Mouse (Mus musculus): ENCODE measurements around the gene Aoc2.

Aoc2 gene

DNA sequence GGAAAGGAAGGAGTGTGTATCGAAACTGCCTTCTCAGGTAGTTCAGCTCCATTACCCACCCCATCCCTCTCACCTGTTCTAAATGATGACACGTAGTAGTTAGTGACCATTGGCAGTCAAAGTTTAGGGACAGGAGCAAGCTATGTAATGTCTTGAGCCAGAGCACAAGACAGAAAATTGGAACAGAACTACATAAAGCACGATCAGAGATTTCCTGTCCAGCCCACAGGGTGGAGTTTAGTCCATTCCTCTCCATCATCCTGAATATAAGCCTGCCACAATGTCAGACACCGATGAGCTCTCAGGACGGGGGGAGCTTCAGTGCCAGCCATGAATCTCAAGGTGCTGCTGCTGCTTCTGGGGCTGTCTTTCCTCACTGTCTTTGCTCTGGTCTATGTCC, at the start of gene Aoc2:
Gene Aoc2, plus strand, starts transcription at position 301 of the 400 bp plus-strand sequence.
- no peak for DNase-seq (ENCODE audit: low spot score in 2 of 2)

DNA sequence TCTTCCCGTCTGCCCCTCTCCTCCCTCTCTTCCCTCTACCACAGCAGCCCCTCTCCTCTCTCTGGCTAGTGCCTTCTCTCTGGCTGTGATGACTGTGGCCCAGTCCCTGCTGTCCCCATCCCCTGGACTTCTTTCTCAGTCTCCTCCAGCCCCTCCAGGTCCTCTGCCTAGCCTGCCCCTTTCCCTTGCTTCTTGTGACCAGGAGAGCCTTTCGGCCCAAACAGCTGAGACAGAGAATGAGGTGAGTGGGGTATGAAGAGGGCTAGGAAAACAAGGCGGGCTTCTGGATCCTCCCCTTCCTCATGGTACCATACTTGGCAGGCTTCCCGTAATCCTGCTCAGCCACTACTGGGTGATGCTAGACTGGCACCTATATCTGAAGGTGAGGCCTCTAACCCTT, 49.6 kb upstream of the Aoc2 start:
- no peak for DNase-seq (ENCODE audit: low spot score in 2 of 2)

DNA sequence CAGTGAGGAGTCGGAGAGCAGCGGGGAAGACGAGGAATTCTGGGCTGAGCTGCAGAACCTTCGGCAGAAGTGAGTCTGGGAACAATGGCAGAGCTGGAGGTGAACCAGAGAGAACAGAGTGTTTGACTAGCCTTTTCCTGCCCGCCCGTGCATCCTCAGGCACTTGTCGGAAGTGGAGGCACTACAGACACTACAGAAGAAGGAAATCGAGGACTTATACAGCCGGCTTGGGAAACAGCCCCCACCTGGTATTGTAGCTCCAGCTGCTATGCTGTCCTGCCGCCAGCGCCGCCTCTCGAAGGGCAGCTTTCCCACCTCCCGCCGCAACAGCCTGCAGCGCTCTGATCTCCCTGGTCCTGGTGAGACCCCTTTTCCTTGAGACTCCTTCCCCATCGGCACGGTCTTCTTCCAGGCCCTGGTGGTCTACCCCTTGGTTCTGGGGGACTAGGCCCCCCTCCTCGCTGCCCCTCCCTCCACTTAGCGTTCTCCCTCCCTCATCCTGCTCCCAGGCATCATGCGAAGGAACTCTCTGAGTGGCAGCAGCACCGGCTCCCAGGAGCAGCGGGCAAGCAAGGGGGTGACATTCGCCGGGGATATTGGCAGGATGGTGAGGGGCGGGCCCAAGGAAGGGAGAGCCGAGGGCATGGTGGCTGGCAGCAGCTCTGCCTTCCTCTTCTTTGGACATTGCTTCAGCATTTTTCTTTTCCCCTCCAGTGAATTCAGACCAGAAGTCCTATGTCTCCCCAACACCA, 48.4 kb upstream of the Aoc2 start:
- no peak for DNase-seq (ENCODE audit: low spot score in 2 of 2)

DNA sequence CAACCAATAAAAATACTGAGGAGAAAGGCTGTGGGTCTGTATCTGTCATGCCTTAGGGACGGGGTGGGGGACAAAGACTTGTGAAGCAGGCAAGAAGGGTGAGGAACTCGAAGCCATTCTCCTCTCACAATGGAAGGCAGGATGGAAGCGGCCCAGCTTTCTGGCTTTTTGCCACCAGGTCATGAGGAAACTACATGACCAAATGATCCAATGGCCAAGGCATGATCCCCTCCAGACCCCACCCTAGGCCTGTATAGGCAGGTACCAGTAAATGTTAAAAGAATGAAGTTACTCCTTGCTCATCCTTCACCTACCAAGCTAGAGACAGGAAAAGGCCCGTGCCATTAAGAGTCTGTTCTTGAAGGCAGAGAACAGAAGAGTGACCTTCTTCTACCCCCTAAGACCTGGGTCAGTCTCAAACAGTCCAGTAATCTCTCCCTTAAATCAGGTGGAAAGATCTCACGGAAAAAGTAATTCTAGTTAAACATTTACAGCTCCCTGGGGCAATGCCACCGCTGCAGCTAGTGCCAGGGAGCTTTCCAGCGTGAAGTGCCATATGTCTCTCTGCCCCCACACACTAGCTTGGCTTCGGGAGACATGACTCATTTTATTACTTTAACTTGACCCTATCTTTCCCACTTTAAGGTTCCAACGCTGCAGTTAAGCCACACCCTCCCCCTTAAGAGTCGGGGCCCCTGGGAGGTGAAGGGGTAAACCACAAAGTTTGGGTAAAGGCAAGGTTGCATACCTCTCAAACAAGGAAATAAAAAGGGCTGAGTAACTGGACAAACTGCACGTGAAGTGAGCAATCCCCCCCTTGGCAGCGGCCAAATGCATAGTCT, 47.3 kb upstream of the Aoc2 start:
- DNase-seq (ENCODE audit: low spot score in 2 of 2): peak in 1 of 2 experiments; percentile 52

DNA sequence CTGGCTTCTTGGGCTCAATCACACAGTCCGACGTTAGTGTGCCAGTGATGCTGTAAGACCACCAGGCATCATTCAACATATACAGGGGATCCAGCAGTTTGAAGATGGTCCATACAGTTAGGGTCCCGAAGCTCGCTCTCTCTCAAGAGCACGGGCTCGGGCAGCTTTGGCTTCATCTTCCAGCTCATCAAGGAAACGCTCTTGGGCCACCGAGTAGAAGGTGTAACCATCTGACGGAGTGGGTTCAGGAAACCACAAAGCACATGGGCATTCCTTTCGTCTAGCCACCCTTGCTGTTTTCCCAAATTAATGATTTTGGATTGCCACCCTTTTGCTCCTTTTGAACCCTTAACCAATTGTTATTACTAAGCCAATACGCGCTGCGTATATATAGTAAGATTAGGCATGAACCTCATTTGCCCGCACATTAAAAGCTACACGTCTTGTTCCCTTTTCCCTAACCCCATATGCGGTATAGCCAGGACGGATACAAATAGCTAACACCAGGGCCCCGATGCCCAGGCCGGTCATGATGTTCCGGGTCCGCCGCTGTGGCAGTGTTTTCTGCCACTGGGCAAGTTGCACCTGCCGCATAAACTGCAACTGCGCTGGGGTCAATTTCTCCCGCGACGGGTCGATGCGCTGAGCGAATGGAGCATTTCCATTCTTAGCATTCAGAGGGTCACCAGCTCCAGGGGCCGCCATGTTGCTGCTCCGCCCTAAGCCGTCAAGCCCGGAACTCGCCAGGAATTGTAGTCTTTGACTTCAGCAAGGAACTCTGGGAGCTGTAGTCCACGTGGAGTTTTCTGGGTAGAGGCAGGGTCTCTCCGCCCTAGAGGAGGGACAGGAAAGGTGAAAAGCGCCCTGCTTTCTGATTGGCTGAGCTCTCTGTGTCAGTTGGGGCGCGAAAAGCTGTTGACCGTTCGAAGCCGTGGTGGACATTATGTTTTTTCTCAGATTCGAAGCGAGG, 46.4 kb upstream of the Aoc2 start, which contains the start of the genes Cntd1 and Coa3:
Gene Cntd1, plus strand, starts transcription at position 790 of the 970 bp plus-strand sequence.
Gene Coa3, minus strand, starts transcription at position 892 of the 970 bp plus-strand sequence.
- peak; percentile 73 to 79 for DNase-seq (ENCODE audit: low spot score in 2 of 2)

DNA sequence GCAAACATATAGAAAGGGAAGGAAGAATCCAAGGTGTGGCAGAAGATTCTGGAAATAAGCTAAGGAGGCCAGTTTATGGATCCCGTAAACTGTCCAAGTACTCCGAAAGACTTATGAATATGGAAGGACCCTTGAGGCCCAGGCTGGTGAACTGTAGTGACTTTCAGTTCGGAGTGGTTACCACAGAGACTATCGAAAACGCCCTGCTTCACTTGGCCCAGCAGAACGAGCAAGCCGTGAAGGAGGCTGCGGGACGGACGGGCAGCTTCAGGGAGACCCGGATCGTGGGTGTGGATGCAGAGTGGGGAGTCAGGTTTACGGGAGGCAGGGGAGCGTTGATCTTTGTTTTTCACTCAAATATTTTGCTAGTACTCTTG, 45.7 kb upstream of the Aoc2 start:
- DNase-seq (ENCODE audit: low spot score in 2 of 2): no peak

DNA sequence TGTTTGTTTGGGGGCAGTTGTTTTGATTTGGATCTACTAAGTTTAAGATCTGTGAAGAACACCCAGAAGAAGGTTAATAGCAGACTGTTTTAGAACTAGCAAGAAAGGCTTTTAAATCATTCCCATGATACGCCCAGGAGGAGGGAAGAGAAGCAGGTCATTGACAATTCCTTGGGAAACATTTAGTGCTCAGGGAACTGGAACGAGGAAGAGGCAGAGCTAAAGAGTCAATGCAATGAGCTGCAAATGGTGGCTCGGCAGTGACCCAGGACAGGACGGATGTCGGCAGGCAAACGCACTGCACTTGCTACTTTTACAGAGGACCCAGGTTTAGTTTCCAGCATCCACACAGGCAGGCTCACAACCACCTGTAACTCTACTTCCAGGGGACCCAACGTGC, 44.0 kb upstream of the Aoc2 start:
- DNase-seq (ENCODE audit: low spot score in 2 of 2): no peak

DNA sequence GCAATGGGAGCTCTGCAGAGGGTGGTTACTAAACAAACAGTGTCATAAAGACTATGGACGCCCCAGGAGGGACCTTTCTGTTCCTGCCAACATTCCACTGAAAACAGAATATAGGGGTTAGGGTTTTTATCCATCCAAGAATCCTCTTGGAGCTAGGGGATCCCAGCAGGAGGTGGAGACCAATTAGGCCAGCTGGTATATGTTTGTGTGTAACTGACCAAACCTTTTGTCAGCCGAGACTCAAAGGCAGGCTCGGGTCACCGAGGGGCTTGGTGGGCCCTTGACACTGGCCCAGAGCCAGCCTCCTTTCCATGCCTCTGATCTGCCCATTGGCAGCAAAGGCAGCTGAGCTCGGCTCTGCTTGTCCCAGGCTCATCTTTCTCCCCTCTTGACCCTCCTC, 42.0 kb upstream of the Aoc2 start:
- DNase-seq (ENCODE audit: low spot score in 2 of 2): no peak

DNA sequence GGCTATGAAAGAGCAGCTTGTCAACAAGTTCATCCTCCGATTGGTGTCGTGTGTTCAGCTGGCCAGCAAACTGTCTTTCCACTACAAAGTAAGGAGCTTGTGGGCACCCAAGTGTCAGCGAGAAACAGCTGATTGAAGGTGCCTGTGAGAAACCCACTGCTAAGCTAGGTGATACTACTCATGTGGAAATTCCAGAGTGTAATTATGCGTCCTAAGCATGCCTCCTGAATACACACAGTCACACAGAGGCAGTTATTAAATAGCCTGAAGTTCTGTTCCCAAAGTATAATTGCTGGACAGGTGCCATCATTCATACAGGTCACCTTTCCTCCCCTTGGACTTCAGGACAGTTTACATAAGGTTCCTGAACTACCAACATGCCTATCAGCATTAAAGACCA, 41.1 kb upstream of the Aoc2 start:
- no peak for DNase-seq (ENCODE audit: low spot score in 2 of 2)

DNA sequence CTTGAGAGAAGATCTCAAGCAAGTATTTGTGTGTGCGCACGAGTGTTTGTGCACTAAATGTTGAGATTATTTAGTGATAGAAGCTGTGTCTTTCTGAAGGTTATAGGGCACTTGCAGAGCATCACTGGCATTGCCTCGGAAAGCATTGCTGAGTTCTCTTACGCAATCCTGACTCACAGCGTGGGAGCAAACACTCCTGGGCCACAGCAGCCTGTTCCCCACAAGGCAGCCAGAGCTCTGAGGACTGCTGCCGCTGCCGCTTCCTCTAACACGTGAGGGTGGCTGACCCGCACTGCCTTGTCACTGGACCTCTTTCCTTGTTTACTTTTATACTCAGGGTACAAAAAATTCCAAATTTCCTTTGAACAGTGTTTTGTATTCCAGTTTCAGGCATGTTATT, 37.6 kb upstream of the Aoc2 start:
- DNase-seq (ENCODE audit: low spot score in 2 of 2): no peak

DNA sequence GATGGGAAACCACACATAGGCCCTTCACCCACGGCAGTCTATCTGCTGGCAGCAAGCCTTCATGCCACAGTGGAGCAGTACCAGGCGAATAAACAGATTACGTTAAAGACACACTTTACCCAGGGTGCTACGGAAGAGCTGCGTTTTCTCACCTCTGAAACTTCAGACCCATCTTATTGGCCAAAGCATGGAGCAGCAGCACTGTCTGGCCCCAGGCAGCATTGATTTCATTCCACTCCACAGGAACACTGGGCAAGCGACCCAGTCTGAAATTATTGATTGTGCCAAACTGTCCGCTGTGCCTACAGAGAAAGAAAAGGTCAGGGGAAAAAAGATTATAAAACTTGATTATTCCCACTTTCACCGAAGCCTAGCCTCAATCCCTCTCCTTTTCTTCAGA, 33.6 kb upstream of the Aoc2 start:
- DNase-seq (ENCODE audit: low spot score in 2 of 2): no peak

DNA sequence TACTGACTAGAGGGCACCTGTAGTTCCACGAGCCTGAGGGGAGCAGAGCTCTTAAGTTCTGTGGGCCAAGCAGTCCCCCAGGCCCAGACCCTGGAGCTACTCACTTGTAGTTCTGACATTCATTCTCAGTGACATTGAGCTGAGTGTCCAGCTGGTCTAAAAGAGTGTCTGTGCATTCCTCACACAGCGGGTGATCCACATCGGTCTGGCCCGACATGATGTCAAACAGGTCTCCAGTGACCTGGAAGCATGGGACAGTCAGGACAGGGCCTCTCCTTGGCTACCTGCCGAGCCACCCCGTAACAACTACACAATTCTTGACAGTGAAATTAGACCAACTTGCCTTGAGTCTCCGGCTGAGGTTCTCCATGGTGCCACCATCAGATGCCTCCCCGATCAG, 29.7 kb upstream of the Aoc2 start:
- DNase-seq (ENCODE audit: low spot score in 2 of 2): no peak

DNA sequence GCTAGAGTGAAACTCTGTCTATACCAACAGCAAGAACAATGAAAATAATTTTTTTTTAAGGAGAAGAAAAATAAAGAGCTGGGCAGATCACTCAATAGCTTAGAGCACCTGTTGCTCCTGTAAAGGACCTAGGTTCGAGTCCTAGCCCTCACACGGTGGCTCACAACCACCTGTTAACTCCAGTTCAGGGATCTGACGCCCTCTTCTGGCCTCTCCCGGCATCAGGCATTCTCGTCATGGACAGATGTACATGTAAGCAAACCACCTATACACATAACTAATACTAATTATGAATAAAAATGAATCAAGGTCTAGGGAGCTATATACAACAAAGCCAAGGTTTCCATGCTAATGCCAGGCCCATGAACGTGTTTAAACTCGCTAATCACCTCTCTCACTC, 24.0 kb upstream of the Aoc2 start:
- no peak for DNase-seq (ENCODE audit: low spot score in 2 of 2)

DNA sequence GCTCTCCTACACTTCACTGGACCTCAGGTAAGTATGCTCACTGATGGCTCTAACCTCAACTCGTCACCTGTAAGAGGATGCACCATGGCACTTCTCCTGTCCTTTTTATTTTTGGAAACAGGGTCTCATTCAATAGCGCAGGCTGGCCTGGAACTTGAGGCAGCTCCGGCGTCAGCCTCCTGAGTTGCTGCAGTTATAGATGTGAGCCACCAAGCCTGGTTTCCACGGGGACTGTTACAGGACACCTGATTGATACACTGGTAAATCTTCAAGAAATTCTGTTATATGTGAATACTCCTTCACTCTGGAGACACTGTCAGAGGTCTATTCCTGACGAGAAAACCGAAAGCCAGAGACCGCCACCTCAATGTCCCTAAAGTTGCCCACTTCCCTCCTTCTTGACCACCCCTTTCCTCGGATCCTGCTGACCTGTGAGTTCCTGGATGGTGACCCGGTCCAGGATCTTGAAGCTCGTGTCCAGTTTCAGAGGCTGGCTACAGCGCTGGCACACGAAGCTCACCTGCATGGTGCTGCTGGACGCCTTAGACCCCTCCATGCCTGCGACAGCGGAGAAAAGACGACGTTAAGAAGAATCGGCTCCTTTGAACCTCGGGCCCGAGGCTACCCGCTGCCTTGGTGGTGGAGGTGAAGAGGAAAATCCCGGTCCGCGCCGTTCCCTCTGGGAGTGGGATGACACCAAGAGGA, 23.4 kb upstream of the Aoc2 start:
- peak in 1 of 2 experiments; percentile 67 for DNase-seq (ENCODE audit: low spot score in 2 of 2)

DNA sequence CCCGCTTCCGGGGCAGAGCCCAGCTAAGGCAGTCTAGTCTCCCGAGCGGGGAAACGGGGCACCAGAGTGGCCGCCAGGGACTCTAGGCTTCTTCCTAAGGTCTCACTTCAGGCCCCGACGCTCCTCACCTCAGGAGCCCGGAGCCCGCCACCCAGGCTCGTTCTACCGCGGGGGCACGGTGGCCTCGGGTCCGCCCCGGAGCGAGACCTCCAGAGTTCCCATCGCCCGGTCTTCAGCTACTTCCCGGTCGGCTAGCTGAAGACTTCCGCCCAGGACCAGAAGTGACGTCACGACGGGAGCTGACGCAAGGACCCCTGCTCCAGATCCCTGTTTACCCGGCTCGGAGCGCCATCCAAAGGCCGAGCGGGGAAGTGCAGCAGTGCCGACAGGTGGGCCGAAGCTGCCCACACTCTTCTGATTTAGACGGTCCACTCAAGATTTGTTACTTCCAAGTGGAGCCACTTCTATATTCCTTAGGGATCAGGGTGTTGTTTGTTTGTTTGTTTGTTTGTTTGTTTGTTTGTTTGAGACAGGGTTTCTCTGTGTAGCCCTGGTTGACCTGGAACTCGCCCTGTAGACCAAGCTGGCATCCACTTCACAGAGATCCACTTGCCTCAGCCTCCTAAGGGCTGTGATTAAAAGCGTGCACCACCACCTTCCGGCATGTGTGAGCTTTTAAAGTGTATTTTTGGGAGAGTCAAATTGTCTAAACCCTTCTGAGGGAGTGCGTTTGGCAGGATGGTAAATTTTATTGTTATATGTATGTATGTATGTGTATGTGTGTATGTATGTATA, 22.7 kb upstream of the Aoc2 start, which contains the start of gene Becn1:
Gene Becn1, minus strand, starts transcription at position 283 of the 795 bp plus-strand sequence.
- DNase-seq (ENCODE audit: low spot score in 2 of 2): peak; percentile 91 to 99

DNA sequence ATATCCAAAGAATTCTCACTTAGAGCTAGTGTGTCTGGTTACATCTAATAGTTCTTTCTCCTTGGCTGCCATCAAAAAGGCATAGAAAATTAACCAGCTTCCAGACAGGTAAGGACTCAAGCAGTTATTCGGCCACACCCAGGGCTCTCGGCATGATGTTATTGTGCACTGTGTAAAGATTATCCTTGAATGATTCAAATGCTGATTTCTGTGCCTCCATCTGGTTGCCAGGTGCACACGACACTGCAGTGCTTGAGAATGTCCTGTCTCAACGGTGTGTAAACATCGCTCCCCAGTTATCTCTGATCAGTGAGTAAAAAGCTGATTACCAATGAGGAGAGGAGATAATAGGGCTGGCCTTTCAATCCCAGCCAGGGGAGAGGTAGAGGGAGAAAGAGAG, 17.1 kb upstream of the Aoc2 start:
- DNase-seq (ENCODE audit: low spot score in 2 of 2): no peak

DNA sequence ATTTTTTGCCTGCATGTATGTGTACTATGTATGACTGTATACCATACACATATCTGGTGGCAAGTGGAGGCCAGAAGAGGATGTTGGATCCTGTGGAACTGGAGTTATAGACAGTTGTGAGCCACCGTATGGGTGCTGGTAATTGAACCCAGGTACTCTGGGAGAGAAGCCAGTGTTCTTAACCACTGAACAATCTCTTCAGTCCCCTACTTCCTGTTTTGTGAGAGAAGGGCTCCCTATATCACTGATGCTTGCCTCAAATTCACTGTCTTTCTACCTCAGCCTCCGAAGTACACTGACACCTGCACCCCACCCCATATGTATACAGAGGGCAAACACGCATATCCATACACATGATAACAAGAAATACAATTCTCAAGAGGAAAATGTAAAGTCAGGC, 13.8 kb upstream of the Aoc2 start:
- DNase-seq (ENCODE audit: low spot score in 2 of 2): no peak

DNA sequence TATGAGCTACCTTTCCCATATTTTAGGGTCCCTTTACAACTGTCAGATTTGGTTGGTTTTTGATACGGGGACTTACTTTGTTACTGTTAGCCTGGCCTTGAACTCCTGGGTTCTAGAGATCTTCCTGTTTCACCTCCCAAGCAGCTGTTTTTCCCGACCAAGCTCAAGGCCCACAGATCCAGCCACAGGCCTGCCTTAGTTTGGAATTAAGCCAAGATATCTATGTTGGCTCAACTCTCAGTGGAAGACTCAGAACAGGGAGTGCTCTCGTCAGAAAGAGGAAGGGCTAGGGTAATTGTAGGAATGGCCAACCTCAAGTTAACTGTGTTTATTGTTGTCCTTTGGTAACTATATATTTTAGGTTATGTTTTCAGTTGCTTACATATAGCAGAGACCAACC, 12.7 kb upstream of the Aoc2 start:
- DNase-seq (ENCODE audit: low spot score in 2 of 2): no peak

DNA sequence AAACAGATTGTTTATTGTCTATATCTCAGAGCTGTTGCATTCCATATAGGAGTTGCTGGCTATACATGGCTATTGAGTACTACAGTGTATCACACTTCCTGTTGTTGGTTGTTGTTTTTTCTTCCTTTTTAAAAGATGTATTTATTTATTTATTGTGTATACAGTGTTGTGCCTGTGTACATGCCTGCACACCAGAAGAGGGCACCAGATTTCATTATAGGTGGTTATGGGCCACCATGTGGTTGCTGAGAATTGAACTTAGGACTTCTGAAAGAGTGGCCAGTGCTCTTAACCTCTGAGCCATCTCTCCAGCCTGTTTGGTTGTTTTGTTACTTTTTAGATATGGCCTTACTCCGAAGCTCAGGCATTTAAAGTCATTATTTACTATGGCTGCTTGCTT, 10.3 kb upstream of the Aoc2 start:
- DNase-seq (ENCODE audit: low spot score in 2 of 2): no peak

DNA sequence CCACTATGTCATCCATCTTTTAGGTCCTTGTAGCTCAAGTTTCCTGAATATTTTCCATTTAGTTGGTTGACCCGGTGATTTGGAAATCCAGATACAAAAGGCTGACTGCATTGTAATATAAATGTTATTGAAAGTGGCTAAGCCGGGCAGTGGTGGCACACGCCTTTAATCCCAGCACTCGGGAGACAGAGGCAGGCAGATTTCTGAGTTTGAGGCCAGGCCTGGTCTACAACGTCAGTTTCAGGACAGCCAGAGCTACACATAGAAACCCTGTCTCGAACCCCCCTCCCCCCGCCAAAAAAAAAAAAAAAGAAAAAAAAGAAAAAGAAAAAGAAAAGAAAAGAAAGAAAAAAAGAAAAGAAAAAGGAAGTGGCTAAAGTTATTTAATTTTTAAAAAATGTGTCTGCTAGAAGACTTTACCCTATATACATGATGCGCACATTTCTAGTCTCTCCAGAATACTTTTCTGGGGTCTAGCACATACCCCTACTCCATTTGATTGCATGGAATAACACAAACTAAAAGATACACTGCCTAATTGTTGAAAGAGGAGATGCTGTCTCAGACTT, 9.7 kb upstream of the Aoc2 start:
- no peak for DNase-seq (ENCODE audit: low spot score in 2 of 2)

All from urinary bladder, postnatal 4 days (tissue).